Mouse (Mus musculus) urinary bladder, postnatal 36 days (tissue): Measurements from ENCODE around the gene Clasrp.

Experiments
- DNase-seq, 2 experiments: peaks; one replicate each; pipeline ENCODE4 v3.0.0; 2022; ENCODE audit warnings: low spot score in 2 of 2, mixed read lengths in 1 of 2

Clasrp gene

GRCm38 (mm10) chr7:19531077-19531476, 73.2 kb downstream of the Clasrp start:
- no peak for DNase-seq
